34 mouse cellular contexts compared by ENCODE assay signal in genomic region chr8:79248470-79248869, GRCm38 (mm10). TPM values are rescaled to one million over a fixed set of nuclear protein-coding genes. Genes with fewer than 3 reads are reported as not detected.
"Had no signal": no experiment of that assay in that cellular context is flagged by ENCODE, and none has a peak within 500 bp of the region (broad histone marks: within the 10 kb centered on the region; RNA-seq: fewer than 3 reads in every experiment).

Gene 1700011L22Rik (minus strand): TSS chr8:79248570.

- H3K4me1 ChIP-seq: hindbrain, embryonic 13.5 days; hindbrain, embryonic 15.5 days; intestine, embryonic 15.5 days; liver, embryonic 13.5 days; liver, embryonic 15.5 days had no signal

- DNase-seq: gastrocnemius, postnatal 14 days; gastrocnemius, postnatal 36 days; heart, adult 2 months; heart, postnatal 14 days; heart, postnatal 36 days; kidney, adult 11 months; kidney, adult 2 months; kidney, postnatal 10 days; kidney, postnatal 25 days; kidney, postnatal 4 days; liver; liver, embryonic 13.5 days had no signal

- H3K27ac ChIP-seq: heart, adult 2 months; heart, embryonic 15.5 days; hindbrain, embryonic 13.5 days; hindbrain, embryonic 15.5 days; hindbrain, postnatal 0 days; intestine, embryonic 15.5 days; layer of hippocampus, adult 2 months; left cerebral cortex, adult 2 months; liver, embryonic 13.5 days; liver, embryonic 15.5 days had no signal

- H3K4me3 ChIP-seq: heart, adult 2 months; heart, embryonic 15.5 days; hindbrain, embryonic 13.5 days; hindbrain, embryonic 15.5 days; intestine, embryonic 15.5 days; layer of hippocampus, adult 2 months; left cerebral cortex, adult 2 months; liver, embryonic 13.5 days; liver, embryonic 15.5 days had no signal

- H3K9ac ChIP-seq: heart, embryonic 15.5 days; hindbrain, embryonic 13.5 days; hindbrain, embryonic 15.5 days; intestine, embryonic 15.5 days; liver, embryonic 13.5 days; liver, embryonic 15.5 days had no signal

- H3K9me3 ChIP-seq: heart, embryonic 15.5 days; hindbrain, embryonic 13.5 days; hindbrain, embryonic 15.5 days; intestine, embryonic 15.5 days; liver, embryonic 13.5 days; liver, embryonic 15.5 days had no signal

- H3K4me2 ChIP-seq: heart, embryonic 11.5 days; heart, embryonic 15.5 days; hindbrain, embryonic 13.5 days; hindbrain, embryonic 15.5 days; intestine, embryonic 15.5 days; liver, embryonic 11.5 days; liver, embryonic 13.5 days; liver, embryonic 15.5 days had no signal

- H3K27me3 ChIP-seq: heart, embryonic 15.5 days; hindbrain, embryonic 13.5 days; hindbrain, embryonic 15.5 days; intestine, embryonic 15.5 days; liver, embryonic 13.5 days; liver, embryonic 15.5 days had no signal

- ATAC-seq: forebrain, embryonic 16.5 days; hindbrain, postnatal 0 days; intestine, embryonic 15.5 days had no signal

- H3K36me3 ChIP-seq: heart, embryonic 15.5 days; hindbrain, embryonic 13.5 days; hindbrain, embryonic 15.5 days; intestine, embryonic 15.5 days; liver, embryonic 13.5 days; liver, embryonic 15.5 days had no signal

RNA-seq across cellular contexts. Expression of gene 1700011L22Rik, which starts in this region (rescaled TPM):
- total RNA-seq: gastrocnemius, adult 18-20 months; gastrocnemius, adult 8-10 months; gastrocnemius, postnatal 14 days; gastrocnemius, postnatal 36 days; heart, adult 2 months; heart, postnatal 14 days; heart, postnatal 36 days; hematopoietic stem cell, adult 5-6 weeks; hindbrain, postnatal 0 days; layer of hippocampus, adult 2 months; layer of hippocampus, postnatal 10 days; layer of hippocampus, postnatal 25 days; left cerebral cortex, adult 2 months; left cerebral cortex, postnatal 14 days; left cerebral cortex, postnatal 36 days had no signal
- polyA plus RNA-seq: forebrain, embryonic 16.5 days; heart, adult 2 months; heart, embryonic 11.5 days; heart, embryonic 15.5 days; hindbrain, embryonic 11.5 days; hindbrain, embryonic 13.5 days; hindbrain, embryonic 15.5 days; intestine, embryonic 15.5 days; kidney, adult 2 months; kidney, embryonic 14.5 days; kidney, embryonic 16.5 days; limb, embryonic 11.5 days; liver, embryonic 11.5 days; liver, embryonic 13.5 days; liver, embryonic 15.5 days had no signal
